Mouse (Mus musculus) hindbrain, embryonic 10.5 days (tissue): ENCODE data around the gene Mis18bp1. TPM values are rescaled to one million over a fixed set of nuclear protein-coding genes. Genes with fewer than 3 reads are reported as not detected.

ENCODE experiments used
- DNase-seq: peaks from one replicate; pipeline ENCODE4 v3.0.0-alpha.2; 2017; ENCODE audit warnings: low spot score
- H3K27ac ChIP-seq: fragments of 300-500 bp; sonication (generic); 2 replicates; pipeline ENCODE4 v1.5.1; 2016; ENCODE audit warnings: mild to moderate bottlenecking, moderate library complexity
- H3K27me3 ChIP-seq: fragments of 300-500 bp; sonication (generic); 2 replicates; pipeline ENCODE4 v1.6.1; 2016; ENCODE audit warnings: mild to moderate bottlenecking; ENCODE audit not compliant: poor library complexity, insufficient read depth, severe bottlenecking
- H3K36me3 ChIP-seq: fragments of 300-500 bp; sonication (generic); 2 replicates; pipeline ENCODE4 v1.6.1; 2016; ENCODE audit warnings: mild to moderate bottlenecking, moderate library complexity
- H3K4me1 ChIP-seq: fragments of 300-500 bp; sonication (generic); replicated peaks from 2 replicates; pipeline ENCODE4 v1.6.1; 2016; ENCODE audit warnings: mild to moderate bottlenecking
- H3K4me3 ChIP-seq: fragments of 300-500 bp; sonication (generic); 2 replicates; pipeline ENCODE4 v1.5.1; 2016; ENCODE audit warnings: mild to moderate bottlenecking, moderate library complexity
- H3K9me3 ChIP-seq: fragments of 300-500 bp; sonication (generic); 2 replicates; pipeline ENCODE4 v1.6.1; 2016; ENCODE audit warnings: mild to moderate bottlenecking, moderate library complexity
- WGBS: fragments of 180-500 bp; shearing (Covaris S2); methylation state at CpG from one replicate; pipeline ENCODE4 v1.1.7; 2016; 5-methylcytosine and 5-hydroxymethylcytosine counted together
- polyA plus RNA-seq: library from polyadenylated mRNA; unstranded; fragments of >200 nt; fragmentation: Nextera tagmentation; extraction: Ambion mirVana; gene quantifications from 2 replicates; pipeline ENCODE4 v1.2.1, GENCODE M21; 2016

Gene Mis18bp1
- polyA plus RNA-seq, 1 experiment from 2014 or later, result 57.0 TPM

GRCm38 (mm10) chr12:65113925-65114324 lies 58.5 kb downstream of the Mis18bp1 start:
- 93% methylated on average over 4 of the region's 4 CpGs for WGBS
- H3K4me1 ChIP-seq, result no peaks in the 10 kb centered on the region
- H3K27ac ChIP-seq, result no peak overlapping the region
- no peak overlapping the region for H3K4me3 ChIP-seq
- H3K36me3 ChIP-seq, result peaks cover 96% of the 10 kb centered on the region
- DNase-seq, result no peak
- no peaks in the 10 kb centered on the region for H3K9me3 ChIP-seq
- H3K27me3 ChIP-seq, result no peaks in the 10 kb centered on the region

GRCm38 (mm10) chr12:65112811-65113210 lies 59.6 kb downstream of the Mis18bp1 start:
- Histone ChIP-seq H3K36me3 (peaks cover 96% of the 10 kb centered on the region), H3K4me1 (no peaks in the 10 kb centered on the region), H3K4me3 (no peak overlapping the region), H3K9me3 (no peaks in the 10 kb centered on the region), H3K27ac (no peak overlapping the region), H3K27me3 (no peaks in the 10 kb centered on the region)
- 98% methylated on average over 1 of the region's 1 CpGs for WGBS
- DNase-seq, result no peak

- peaks cover 96% of the 10 kb centered on the region for H3K36me3 ChIP-seq
- WGBS, result 94% methylated on average over 3 of the region's 3 CpGs
- no peaks in the 10 kb centered on the region for H3K27me3 ChIP-seq
- H3K9me3 ChIP-seq, result no peaks in the 10 kb centered on the region
- no peak overlapping the region for H3K4me3 ChIP-seq
- H3K27ac ChIP-seq, result no peak overlapping the region
- no peak for DNase-seq
- H3K4me1 ChIP-seq, result no peaks in the 10 kb centered on the region
Observed at GRCm38 (mm10) chr12:65111503-65111902, 60.9 kb downstream of the Mis18bp1 start.

- Histone ChIP-seq H3K4me3 (no peak overlapping the region), H3K27ac (no peak overlapping the region), H3K27me3 (no peaks in the 10 kb centered on the region), H3K36me3 (peaks cover 96% of the 10 kb centered on the region), H3K9me3 (no peaks in the 10 kb centered on the region), H3K4me1 (no peaks in the 10 kb centered on the region)
- no peak for DNase-seq
- WGBS, result 76% methylated on average over 1 of the region's 1 CpGs
Observed at GRCm38 (mm10) chr12:65108746-65109145, 63.7 kb downstream of the Mis18bp1 start.

Other genes with a start within 250 kb of the Mis18bp1 start
- 10.6 and 12.6 TPM in 2 replicates for gene Klhl28, start 207.1 kb downstream of the Mis18bp1 start, polyA plus RNA-seq
- 22.2 and 28.7 TPM in 2 replicates for gene Togaram1, start 206.8 kb downstream of the Mis18bp1 start, polyA plus RNA-seq
- gene Prpf39, start 136.3 kb downstream of the Mis18bp1 start, polyA plus RNA-seq, result 40.2 and 56.0 TPM in 2 replicates
- 636 and 712 TPM in 2 replicates for gene Fkbp3, start 98.6 kb downstream of the Mis18bp1 start, polyA plus RNA-seq
- gene Fancm, start 97.0 kb downstream of the Mis18bp1 start, polyA plus RNA-seq, result 9.3 and 11.0 TPM in 2 replicates
- not detected in 2 replicates for gene Wdr20rt, start 52.9 kb upstream of the Mis18bp1 start, polyA plus RNA-seq